Mouse (Mus musculus): Measurements from ENCODE around the gene Lgr5. TPM values are rescaled to one million over a fixed set of nuclear protein-coding genes. Genes with fewer than 3 reads are reported as not detected.

Lgr5 gene
- polyA plus RNA-seq, 1 experiment from 2014 or later = 2.4 TPM

- no peak overlapping the region for H3K27ac ChIP-seq (ENCODE audit: low read depth)
- no peak for DNase-seq
- H3K4me3 ChIP-seq (ENCODE audit: low read depth, low read length) = no peak overlapping the region
- no peaks in the 10 kb centered on the region for H3K9me3 ChIP-seq (ENCODE audit: low read depth, low read length)
- no peak for ATAC-seq (ENCODE audit: insufficient read depth)
- H3K4me2 ChIP-seq = no peak overlapping the region
- WGBS = 66% methylated on average over 7 of the region's 7 CpGs
- H3K9ac ChIP-seq = no peak overlapping the region
- H3K4me1 ChIP-seq (ENCODE audit: insufficient read depth) = no peaks in the 10 kb centered on the region
- H3K27me3 ChIP-seq (ENCODE audit: insufficient read depth, low read length) = no peaks in the 10 kb centered on the region
- TF ChIP-seq CTCF (IDR thresholded peaks at IDR 0.05; ENCODE audit: low read depth) = no peak
- H3K36me3 ChIP-seq (ENCODE audit: insufficient read depth) = no peaks in the 10 kb centered on the region
Observed at GRCm38 (mm10) chr10:115468632-115469031, 118.9 kb downstream of the Lgr5 start.

GRCm38 (mm10) chr10:115467985-115468384, 119.6 kb downstream of the Lgr5 start:
- no peak for DNase-seq
- WGBS = 86% methylated on average over 8 of the region's 8 CpGs

DNA sequence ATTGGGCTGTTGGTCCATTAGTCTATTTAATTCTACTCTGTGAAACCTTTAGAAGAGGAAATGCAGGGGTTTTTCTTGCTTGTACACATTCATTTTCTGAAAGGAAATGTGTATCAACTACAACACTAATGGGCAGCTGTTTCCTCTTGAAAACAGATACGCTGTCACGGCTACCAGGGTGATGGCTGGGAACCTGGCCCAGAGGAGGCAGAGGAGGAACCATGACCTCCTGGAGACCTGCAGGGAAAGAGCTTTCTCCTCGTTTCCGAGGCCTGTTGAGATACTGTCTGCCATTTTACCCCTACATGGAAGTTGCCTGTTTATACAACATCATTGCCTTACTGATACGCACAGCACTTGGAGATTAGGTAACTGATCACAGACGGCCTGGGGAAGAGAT, 121.8 kb downstream of the Lgr5 start:
- DNase-seq (peak; percentile 41), ATAC-seq (ENCODE audit: insufficient read depth) (no peak)
- no peaks in the 10 kb centered on the region for H3K27me3 ChIP-seq (ENCODE audit: insufficient read depth, low read length)

More at GRCm38 (mm10) chr10:115467985-115468384, 119.6 kb downstream of the Lgr5 start:
- no peak overlapping the region for H3K4me2 ChIP-seq
- no peaks in the 10 kb centered on the region for H3K4me1 ChIP-seq (ENCODE audit: insufficient read depth)
- H3K9me3 ChIP-seq (ENCODE audit: low read depth, low read length) = no peaks in the 10 kb centered on the region
- no peak overlapping the region for H3K4me3 ChIP-seq (ENCODE audit: low read depth, low read length)
- H3K9ac ChIP-seq = no peak overlapping the region
- H3K27ac ChIP-seq (ENCODE audit: low read depth) = no peak overlapping the region
- no peaks in the 10 kb centered on the region for H3K27me3 ChIP-seq (ENCODE audit: insufficient read depth, low read length)
- no peak for ATAC-seq (ENCODE audit: insufficient read depth)
- TF ChIP-seq CTCF (IDR thresholded peaks at IDR 0.05; ENCODE audit: low read depth) = no peak
- H3K36me3 ChIP-seq (ENCODE audit: insufficient read depth) = no peaks in the 10 kb centered on the region

GRCm38 (mm10) chr10:115465072-115465471, 122.5 kb downstream of the Lgr5 start:
- no peak overlapping the region for H3K4me3 ChIP-seq (ENCODE audit: low read depth, low read length)
- DNase-seq = no peak
- no peak for TF ChIP-seq CTCF (IDR thresholded peaks at IDR 0.05; ENCODE audit: low read depth)
- WGBS = 56% methylated on average over 7 of the region's 7 CpGs
- no peak overlapping the region for H3K9ac ChIP-seq
- no peaks in the 10 kb centered on the region for H3K4me1 ChIP-seq (ENCODE audit: insufficient read depth)
- no peaks in the 10 kb centered on the region for H3K9me3 ChIP-seq (ENCODE audit: low read depth, low read length)
- no peaks in the 10 kb centered on the region for H3K36me3 ChIP-seq (ENCODE audit: insufficient read depth)
- H3K4me2 ChIP-seq = no peak overlapping the region
- no peak overlapping the region for H3K27ac ChIP-seq (ENCODE audit: low read depth)
- no peaks in the 10 kb centered on the region for H3K27me3 ChIP-seq (ENCODE audit: insufficient read depth, low read length)
- ATAC-seq (ENCODE audit: insufficient read depth) = no peak

More for the DNA sequence above, 121.8 kb downstream of the Lgr5 start:
- Histone ChIP-seq H3K9ac (no peak overlapping the region), H3K27ac (ENCODE audit: low read depth) (no peak overlapping the region), H3K9me3 (ENCODE audit: low read depth, low read length) (no peaks in the 10 kb centered on the region), H3K4me1 (ENCODE audit: insufficient read depth) (no peaks in the 10 kb centered on the region), H3K4me3 (ENCODE audit: low read depth, low read length) (no peak overlapping the region), H3K36me3 (ENCODE audit: insufficient read depth) (no peaks in the 10 kb centered on the region), H3K4me2 (no peak overlapping the region)
- TF ChIP-seq CTCF (IDR thresholded peaks at IDR 0.05; ENCODE audit: low read depth) = no peak
- WGBS = 37% methylated on average over 6 of the region's 6 CpGs

DNA sequence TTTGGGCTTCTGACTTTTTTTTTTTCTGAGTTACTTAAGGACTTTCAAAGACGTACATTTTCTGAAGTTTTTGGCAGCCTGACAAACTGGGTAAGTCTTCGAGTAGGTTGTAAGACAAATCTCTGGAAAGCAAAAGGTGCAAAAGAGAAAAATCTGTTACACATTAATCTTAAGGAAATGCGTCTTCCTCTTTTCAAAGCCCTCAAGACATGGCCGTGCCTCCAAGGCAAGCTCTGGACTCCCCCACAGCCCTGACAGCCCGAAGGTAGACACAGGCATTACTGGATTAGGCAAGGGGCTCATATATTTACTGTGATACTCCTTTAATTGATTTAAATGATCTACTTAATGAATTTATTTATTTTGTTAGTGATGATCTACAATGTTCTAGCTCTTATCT, 124.9 kb downstream of the Lgr5 start:
- Histone ChIP-seq H3K4me2 (no peak overlapping the region), H3K4me3 (ENCODE audit: low read depth, low read length) (no peak overlapping the region), H3K27me3 (ENCODE audit: insufficient read depth, low read length) (no peaks in the 10 kb centered on the region), H3K9ac (no peak overlapping the region), H3K27ac (ENCODE audit: low read depth) (no peak overlapping the region), H3K4me1 (ENCODE audit: insufficient read depth) (no peaks in the 10 kb centered on the region), H3K9me3 (ENCODE audit: low read depth, low read length) (no peaks in the 10 kb centered on the region), H3K36me3 (ENCODE audit: insufficient read depth) (no peaks in the 10 kb centered on the region)
- peak; percentile 61 for DNase-seq
- no peak for ATAC-seq (ENCODE audit: insufficient read depth)
- 25% methylated on average over 5 of the region's 5 CpGs for WGBS
- TF ChIP-seq CTCF (IDR thresholded peaks at IDR 0.05; ENCODE audit: low read depth) = no peak

GRCm38 (mm10) chr10:115457368-115458021, 130.1 kb downstream of the Lgr5 start:
- whole genome bisulfite sequencing = 53% methylated on average over 6 of the region's 6 CpGs
- H3K4me2 ChIP-seq = no peak overlapping the region
- DNase-seq = no peak
- no peaks in the 10 kb centered on the region for H3K27me3 ChIP-seq (ENCODE audit: insufficient read depth, low read length)
- H3K9ac ChIP-seq = no peak overlapping the region
- no peak for TF ChIP-seq CTCF (IDR thresholded peaks at IDR 0.05; ENCODE audit: low read depth)
- ATAC-seq (ENCODE audit: insufficient read depth) = no peak
- no peak overlapping the region for H3K4me3 ChIP-seq (ENCODE audit: low read depth, low read length)
- H3K27ac ChIP-seq (ENCODE audit: low read depth) = no peak overlapping the region
- peaks cover 3% of the 10 kb centered on the region; the same call in 1 of the 2 replicates for H3K4me1 ChIP-seq (ENCODE audit: insufficient read depth)
- no peaks in the 10 kb centered on the region for H3K36me3 ChIP-seq (ENCODE audit: insufficient read depth)
- H3K9me3 ChIP-seq (ENCODE audit: low read depth, low read length) = no peaks in the 10 kb centered on the region

- no peak for TF ChIP-seq CTCF (IDR thresholded peaks at IDR 0.05; ENCODE audit: low read depth)
- no peak overlapping the region for H3K4me2 ChIP-seq
- no peaks in the 10 kb centered on the region for H3K27me3 ChIP-seq (ENCODE audit: insufficient read depth, low read length)
- no peak for ATAC-seq (ENCODE audit: insufficient read depth)
- WGBS = 90% methylated on average over 13 of the region's 13 CpGs
- no peak overlapping the region for H3K4me3 ChIP-seq (ENCODE audit: low read depth, low read length)
- H3K4me1 ChIP-seq (ENCODE audit: insufficient read depth) = no peaks in the 10 kb centered on the region
- no peak for DNase-seq
- no peaks in the 10 kb centered on the region for H3K36me3 ChIP-seq (ENCODE audit: insufficient read depth)
- no peak overlapping the region for H3K27ac ChIP-seq (ENCODE audit: low read depth)
- H3K9ac ChIP-seq = no peak overlapping the region
- no peaks in the 10 kb centered on the region for H3K9me3 ChIP-seq (ENCODE audit: low read depth, low read length)
Observed at GRCm38 (mm10) chr10:115448614-115449013, 139.0 kb downstream of the Lgr5 start.

Measured in lung, embryonic 14.5 days (tissue).